Mouse (Mus musculus) left cerebral cortex, postnatal 4 days (tissue): ENCODE results near the gene Tube1. TPM values are rescaled to one million over a fixed set of nuclear protein-coding genes. Genes with fewer than 3 reads are reported as not detected.
"Not testable (repeated sequence)": the region's sequence is repeated elsewhere in the genome, so short reads cannot be mapped to it uniquely, and the experiment has no call there.

Experiments
- DNase-seq: peaks from one replicate; pipeline ENCODE4 v3.0.0-alpha.2; 2022
- intact Hi-C: fragments of 180-260 bp; cut with DNase I; formaldehyde crosslinking; loops from one replicate; pipeline ENCODE4 v1.15.1; 2025
- total RNA-seq, 2 experiments: library from RNA; stranded (reverse); gene quantifications; 2 replicates each; pipeline ENCODE4 v1.2.3; 2021

Tube1 gene
- total RNA-seq, 2 experiments from 2014 or later, result 6.0 to 7.5 TPM

- peak; percentile 66 for DNase-seq
- intact Hi-C loops, result no loop called here
Observed at GRCm38 (mm10) chr10:39165632-39166115, 31.9 kb downstream of the Tube1 start.

- no peak for DNase-seq
- intact Hi-C loops, result no loop called here
Observed at GRCm38 (mm10) chr10:39167611-39168010, 33.8 kb downstream of the Tube1 start.

GRCm38 (mm10) chr10:39169642-39170041 is 35.9 kb downstream of the Tube1 start:
- intact Hi-C loops, result loop anchor here (2.0 to 10.0 kb wide), 4 partner anchors 63 to 563 kb away; partner anchors contain the start of gene Rev3l
- DNase-seq, result no peak

GRCm38 (mm10) chr10:39170181-39170580 is 36.4 kb downstream of the Tube1 start:
- intact Hi-C loops, result loop anchor here (2.0 to 10.0 kb wide), 4 partner anchors 62 to 562 kb away; partner anchors contain the start of gene Rev3l
- DNase-seq, result peak; percentile 76

- intact Hi-C loops, result loop anchor here (2.0 to 10.0 kb wide), 4 partner anchors 62 to 562 kb away; partner anchors contain the start of gene Rev3l
- DNase-seq, result no peak
Observed at GRCm38 (mm10) chr10:39170706-39171105, 36.9 kb downstream of the Tube1 start.

GRCm38 (mm10) chr10:39171134-39171533 is 37.4 kb downstream of the Tube1 start:
- peak; percentile 95 for DNase-seq
- intact Hi-C loops, result loop anchor here (2.0 to 10.0 kb wide), 4 partner anchors 61 to 561 kb away; partner anchors contain the start of gene Rev3l

- intact Hi-C loops, result loop anchor here (2.0 to 10.0 kb wide), 4 partner anchors 60 to 560 kb away; partner anchors contain the start of gene Rev3l
- DNase-seq, result peak; percentile 93
Observed at GRCm38 (mm10) chr10:39171603-39172539, 38.1 kb downstream of the Tube1 start.

GRCm38 (mm10) chr10:39172540-39172931 is 38.8 kb downstream of the Tube1 start:
- intact Hi-C loops, result loop anchor here (5.0 to 10.0 kb wide), 3 partner anchors 60 to 560 kb away; partner anchors contain the start of gene Rev3l
- DNase-seq, result no peak

GRCm38 (mm10) chr10:39173077-39173476 is 39.3 kb downstream of the Tube1 start:
- intact Hi-C loops, result loop anchor here (5.0 to 10.0 kb wide), 3 partner anchors 59 to 559 kb away; partner anchors contain the start of gene Rev3l
- DNase-seq, result peak; percentile 37

- DNase-seq, result no peak
- intact Hi-C loops, result loop anchor here (10.0 kb wide), 1 partner anchor 198 kb away; no protein-coding TSS in a partner anchor
Observed at GRCm38 (mm10) chr10:39176981-39177380, 43.2 kb downstream of the Tube1 start.

GRCm38 (mm10) chr10:39184864-39185544 is 51.2 kb downstream of the Tube1 start:
- intact Hi-C loops, result no loop called here
- no peak for DNase-seq

GRCm38 (mm10) chr10:39185545-39185906 is 51.8 kb downstream of the Tube1 start:
- DNase-seq, result no peak
- intact Hi-C loops, result no loop called here

GRCm38 (mm10) chr10:39192673-39193072 is 58.9 kb downstream of the Tube1 start:
- intact Hi-C loops, result no loop called here
- DNase-seq, result no peak

GRCm38 (mm10) chr10:39198216-39198615 is 64.4 kb downstream of the Tube1 start:
- intact Hi-C loops, DNase-seq: not testable (repeated sequence)

Other genes starting within 250 kb of the Tube1 start
- gene Lama4, start 168.5 kb upstream of the Tube1 start, total RNA-seq, result 10 to 100 TPM; 26.7 to 32.8 TPM
- 10 to 100 TPM; 10.7 to 13.4 TPM for gene Fam229b, start 62 bp upstream of the Tube1 start, total RNA-seq
- 1 to 10 TPM in 1 of 2 experiments, under 1 TPM in 1; 0.54 to 1.2 TPM for gene Ccn6, start 29.8 kb downstream of the Tube1 start, total RNA-seq
- 100 to 1,000 TPM; 211 to 217 TPM for gene Fyn, start 234.9 kb downstream of the Tube1 start, total RNA-seq